Mouse (Mus musculus): ENCODE measurements around the gene Olfr740.

The Olfr740 gene

DNA sequence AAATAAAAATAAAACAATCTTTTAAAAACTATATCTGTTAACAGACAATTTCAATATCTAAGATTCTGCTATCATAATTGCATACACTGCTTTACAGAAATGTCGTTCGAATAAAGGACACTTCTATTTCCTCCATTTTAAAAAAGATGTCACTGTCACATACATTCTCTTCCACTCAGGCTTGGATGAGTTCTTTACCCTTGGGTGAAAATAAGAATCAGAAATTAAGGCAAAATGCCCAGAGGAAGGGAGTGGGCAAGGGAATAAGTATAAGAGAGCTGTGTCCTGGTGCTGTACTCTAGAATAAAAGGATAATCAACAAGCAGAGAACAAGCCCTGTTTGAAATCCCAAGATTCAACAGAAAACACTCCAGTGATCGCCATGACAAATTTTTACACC, at the start of gene Olfr740:
Olfr740 (plus strand) TSS at position 301 of the 400 bp plus-strand sequence.
- CTCF ChIA-PET: no interaction called here

DNA sequence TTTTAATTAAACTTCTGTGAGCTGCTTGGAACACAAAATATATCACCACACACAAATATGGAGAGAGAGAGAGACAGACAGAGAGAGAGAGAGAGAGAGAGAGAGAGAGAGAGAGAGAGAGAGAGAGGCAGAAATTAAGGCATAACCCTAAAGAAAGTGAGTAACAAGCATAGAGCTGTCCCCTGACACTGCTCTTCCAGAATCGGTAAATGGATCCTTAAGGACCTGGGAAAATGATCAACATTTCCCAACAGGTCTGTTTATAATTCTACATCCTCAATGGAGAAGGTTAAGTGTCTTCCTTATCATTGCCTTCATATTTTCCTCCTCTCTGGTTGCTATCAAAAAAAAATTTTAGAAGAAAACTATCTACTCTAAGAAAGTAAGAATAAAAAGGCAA, 38.1 kb upstream of the Olfr740 start, which contains the start of gene Olfr738:
Olfr738 (plus strand) TSS at position 301 of the 400 bp plus-strand sequence.
- CTCF ChIA-PET: no interaction called here

DNA sequence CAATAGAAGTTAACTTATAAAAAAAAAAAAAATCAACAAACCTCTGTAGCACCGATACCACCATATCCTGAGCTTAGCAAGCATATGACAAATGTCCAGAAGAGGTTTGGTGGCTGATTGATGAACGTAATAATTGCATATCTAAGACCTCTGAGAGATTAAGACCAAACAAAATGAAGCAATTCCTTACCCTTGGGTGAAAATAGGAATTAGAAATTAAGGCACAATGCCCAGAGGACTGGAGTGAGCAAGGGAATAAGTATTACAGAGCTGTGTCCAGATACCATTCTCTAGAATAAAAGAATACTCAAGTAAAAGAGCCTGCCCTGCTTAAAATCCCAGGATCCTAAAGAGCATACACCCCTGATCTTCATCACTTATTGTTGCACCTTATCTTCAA, 27.0 kb upstream of the Olfr740 start, which contains the start of gene Olfr739:
Olfr739 (plus strand) TSS at position 301 of the 400 bp plus-strand sequence.
- CTCF ChIA-PET: no interaction called here

DNA sequence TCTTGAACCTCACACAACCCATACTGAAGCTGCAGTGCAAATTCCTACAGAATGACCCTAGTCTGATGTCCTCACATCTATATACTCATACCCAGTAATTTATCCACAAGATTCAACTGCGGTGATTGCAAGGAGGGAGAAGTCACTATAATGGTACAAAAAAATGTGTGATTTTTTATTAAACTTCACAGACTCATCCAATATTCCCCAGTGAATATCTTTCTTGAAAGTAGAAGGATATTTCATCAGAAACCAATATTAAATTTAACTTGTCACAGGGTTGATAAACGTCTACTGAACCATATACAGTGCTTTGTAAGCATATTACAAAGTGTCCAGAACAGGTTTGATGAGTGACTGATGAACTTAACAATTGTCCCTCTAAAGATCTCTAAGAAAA, 27.1 kb downstream of the Olfr740 start, which contains the start of gene Olfr741:
Olfr741 (plus strand) TSS at position 301 of the 400 bp plus-strand sequence.
- CTCF ChIA-PET: no interaction called here

DNA sequence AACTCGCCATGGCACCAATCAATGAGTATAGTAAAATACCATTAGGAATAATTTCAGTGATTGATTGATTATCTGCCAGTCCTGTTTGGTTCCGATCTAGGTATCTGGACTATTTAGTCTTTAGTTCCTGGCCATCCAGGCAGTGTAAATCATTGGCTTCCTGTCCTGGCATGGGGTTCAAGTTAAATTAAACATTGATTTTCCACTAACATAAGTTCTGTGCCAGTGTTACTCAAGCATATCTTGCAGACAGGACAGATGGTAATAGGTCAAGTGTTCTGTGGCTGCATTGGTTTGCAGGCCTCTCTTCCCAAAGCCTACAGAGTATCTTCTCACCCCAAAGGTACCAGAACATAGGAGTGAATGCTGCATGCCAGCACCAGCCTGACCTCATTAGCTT, 33.1 kb downstream of the Olfr740 start:
- CTCF ChIA-PET: no interaction called here

DNA sequence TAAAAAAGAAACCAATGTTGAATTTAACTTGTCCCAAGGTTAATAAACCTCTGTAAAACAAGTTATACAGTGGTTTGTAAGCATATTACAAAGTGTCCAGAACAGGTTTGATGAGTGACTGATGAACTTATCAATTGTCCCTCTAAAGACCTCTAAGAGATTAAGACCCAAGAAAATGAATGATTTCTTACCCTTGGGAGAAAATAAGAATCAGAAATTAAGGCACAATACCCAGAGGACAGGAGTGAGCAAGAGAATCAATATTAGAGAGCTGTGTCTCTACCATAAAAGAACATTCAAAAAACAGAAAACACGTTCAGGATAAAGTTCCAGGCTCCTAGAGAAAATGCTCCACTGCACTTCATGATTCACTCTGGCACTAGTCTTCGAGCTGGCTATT, 58.0 kb downstream of the Olfr740 start, which contains the start of gene Olfr742:
Olfr742 (plus strand) TSS at position 301 of the 400 bp plus-strand sequence.
- CTCF ChIA-PET: no interaction called here
